Comparison of ENCODE assay signal across 15 mouse cellular contexts in the genomic region with DNA sequence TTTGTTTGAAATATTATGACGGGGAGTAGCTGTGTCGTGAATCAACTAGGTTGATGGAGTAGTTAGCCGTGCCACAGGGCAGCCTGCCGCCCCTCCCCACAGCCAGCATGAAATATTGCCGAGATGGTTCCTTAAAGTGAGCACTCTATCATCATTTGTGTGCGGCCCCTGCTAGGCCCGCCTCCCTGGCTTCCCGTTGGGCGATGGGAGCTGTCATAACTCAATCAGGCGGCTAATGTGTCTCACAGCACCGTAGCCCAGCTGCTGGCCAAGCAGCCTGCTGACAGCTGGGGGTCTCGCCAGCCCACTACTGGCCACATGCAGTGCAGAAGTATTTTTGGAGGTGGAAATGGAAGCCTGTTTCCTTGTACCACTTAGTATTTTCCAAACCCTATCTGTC.
DNase-seq lines count a peak whose midpoint lies in the region; ATAC-seq lines count a peak whose summit lies in the region.
"Had no signal": no experiment of that assay in that cellular context is flagged by ENCODE, and none has a peak within 500 bp of the region (broad histone marks: within the 10 kb centered on the region; RNA-seq: fewer than 3 reads in every experiment).

No protein-coding gene starts in this region.

- no peaks in the 10 kb centered on the region for H3K9me3 ChIP-seq in hindbrain, embryonic 10.5 days
- H3K9me3 ChIP-seq in limb, embryonic 11.5 days (ENCODE audit: control insufficient read depth, low read length), result no peaks in the 10 kb centered on the region
- H3K9me3 ChIP-seq: forebrain, embryonic 10.5 days; intestine, embryonic 15.5 days; limb, embryonic 15.5 days had no signal

- H3K36me3 ChIP-seq in hindbrain, embryonic 10.5 days, result no peaks in the 10 kb centered on the region
- H3K36me3 ChIP-seq in limb, embryonic 11.5 days (ENCODE audit: control insufficient read depth, insufficient read depth, low read length), result no peaks in the 10 kb centered on the region
- H3K36me3 ChIP-seq: forebrain, embryonic 10.5 days; intestine, embryonic 15.5 days; limb, embryonic 15.5 days had no signal

- no peak overlapping the region for H3K9ac ChIP-seq in limb, embryonic 11.5 days (ENCODE audit: low read length)
- H3K9ac ChIP-seq: intestine, embryonic 15.5 days; limb, embryonic 15.5 days had no signal

- ATAC-seq in limb, embryonic 11.5 days (ENCODE audit: insufficient number of reproducible peaks, low FRiP score, low TSS enrichment, low read depth), result no peak; the same call in 1 of the 2 replicates
- ATAC-seq: intestine, embryonic 15.5 days had no signal

- 0 out of 2 replicates have a peak, but pooled peaks cover 3% of the 10 kb centered on the region for H3K27me3 ChIP-seq in hindbrain, embryonic 10.5 days (ENCODE audit: insufficient read depth, poor library complexity, severe bottlenecking)
- peaks cover 4% of the 10 kb centered on the region; the same call in 1 of the 2 replicates for H3K27me3 ChIP-seq in limb, embryonic 11.5 days (ENCODE audit: control insufficient read depth, insufficient read depth, low read length)
- H3K27me3 ChIP-seq: intestine, embryonic 15.5 days; limb, embryonic 15.5 days had no signal

- DNase-seq in lung, postnatal 10 days, result peak; percentile 12
- DNase-seq in lung, adult 18-20 months, result no peak
- peak; percentile 15 for DNase-seq in hindbrain, embryonic 10.5 days (ENCODE audit: low spot score)
- peak; percentile 67 for DNase-seq in limb, embryonic 11.5 days (ENCODE audit: low spot score)
- DNase-seq in retina, embryonic 14.5 days (ENCODE audit: low spot score), result peak; percentile 67
- DNase-seq in layer of hippocampus, adult 11-12 months (ENCODE audit: low spot score), result no peak
- DNase-seq in T-cell, adult 2 months (ENCODE audit: low spot score), result no peak
- DNase-seq in kidney, adult 8-10 months, result no peak
- DNase-seq: cerebellum, adult 11 months; heart, adult 11 months; kidney, postnatal 10 days; lung, adult 2 months had no signal

- no peak overlapping the region for H3K27ac ChIP-seq in hindbrain, embryonic 10.5 days
- no peak overlapping the region for H3K27ac ChIP-seq in limb, embryonic 11.5 days (replicated peaks; ENCODE audit: low read depth, low read length)
- H3K27ac ChIP-seq: forebrain, embryonic 10.5 days; intestine, embryonic 15.5 days; limb, embryonic 15.5 days had no signal

- H3K4me3 ChIP-seq in hindbrain, embryonic 10.5 days, result no peak overlapping the region
- no peak overlapping the region for H3K4me3 ChIP-seq in limb, embryonic 11.5 days (ENCODE audit: low read depth, low read length)
- H3K4me3 ChIP-seq: forebrain, embryonic 10.5 days; intestine, embryonic 15.5 days; limb, embryonic 15.5 days had no signal

- peaks cover 21% of the 10 kb centered on the region for H3K4me1 ChIP-seq in hindbrain, embryonic 10.5 days (replicated peaks)
- H3K4me1 ChIP-seq in limb, embryonic 11.5 days (ENCODE audit: control insufficient read depth, insufficient read depth, low read length), result no peaks in the 10 kb centered on the region
- H3K4me1 ChIP-seq: limb, embryonic 15.5 days had no signal

- H3K4me2 ChIP-seq in limb, embryonic 11.5 days (ENCODE audit: low read depth, severe bottlenecking), result no peak overlapping the region
- H3K4me2 ChIP-seq: intestine, embryonic 15.5 days; limb, embryonic 15.5 days had no signal

- WGBS in hindbrain, embryonic 10.5 days, result 71% methylated on average over 12 of the region's 12 CpGs
- WGBS in limb, embryonic 11.5 days, result 51% methylated on average over 12 of the region's 12 CpGs

Comparison
In these comparisons a context has a peak if more than half of its experiments do, and no peak if none do; other contexts are left out.
1. DNase-seq: peak in lung, postnatal 10 days (single experiment), hindbrain, embryonic 10.5 days (single experiment), limb, embryonic 11.5 days (single experiment) and retina, embryonic 14.5 days (single experiment); none in lung, adult 18-20 months (0 of 2), layer of hippocampus, adult 11-12 months (single experiment), T-cell, adult 2 months (single experiment) and kidney, adult 8-10 months (0 of 2).